ENCODE assay signal across 8 mouse cellular contexts in the genomic region with DNA sequence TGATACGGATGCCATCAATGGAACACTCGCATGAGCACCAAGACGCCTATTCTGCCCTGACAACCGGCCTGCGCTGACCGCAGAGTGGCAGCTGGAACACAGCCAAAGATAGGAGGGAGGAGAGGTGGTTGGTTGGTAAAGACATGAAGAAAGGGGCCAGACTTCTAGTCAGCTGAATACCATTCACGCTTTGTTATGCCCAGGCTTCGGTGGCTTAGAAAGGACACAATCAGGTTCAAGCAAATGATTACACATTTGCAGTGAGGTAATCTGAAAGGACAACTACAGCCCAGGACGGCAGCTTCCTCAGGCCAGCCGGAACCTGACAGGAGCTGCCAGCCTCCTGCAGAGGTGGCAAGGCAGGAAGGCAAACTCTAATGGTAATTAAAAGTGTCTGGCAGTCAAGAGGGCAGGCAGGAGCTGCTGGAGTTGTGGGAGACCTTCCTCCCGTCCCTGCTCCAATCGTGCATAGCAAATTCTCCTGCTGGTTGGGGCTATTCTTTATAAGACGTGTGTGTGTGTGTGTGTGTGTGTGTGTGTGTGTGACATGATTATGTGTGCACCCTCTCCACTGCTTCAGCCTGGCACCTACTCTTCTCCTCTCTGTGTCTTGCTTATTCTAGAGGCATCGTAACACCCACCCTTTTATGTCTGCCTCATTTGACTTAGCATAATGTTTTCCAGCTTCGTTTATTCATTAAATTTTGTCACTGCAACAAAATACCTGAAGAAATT.
A peak's percentile ranks its signal among the peaks of the same experiment; 100 is the strongest.
DNase-seq lines count a peak whose midpoint lies in the region; ATAC-seq and TF ChIP-seq lines count a peak whose summit lies in the region.

No protein-coding gene starts in this region.

- TF ChIP-seq CTCF in midbrain, postnatal 0 days (IDR thresholded peaks at IDR 0.05) = no peak

- no peak for ATAC-seq in heart, embryonic 12.5 days (ENCODE audit: insufficient number of reproducible peaks, low FRiP score)
- 0 out of 2 replicates have a peak, but pooled peaks have one; percentile 21 for ATAC-seq in heart, embryonic 14.5 days (ENCODE audit: insufficient number of reproducible peaks, insufficient read depth, low FRiP score, low read depth)
- peak; percentile 60; the same call in 1 of the 2 replicates for ATAC-seq in midbrain, postnatal 0 days (ENCODE audit: low FRiP score)

- peaks cover 16% of the 10 kb centered on the region for H3K4me1 ChIP-seq in heart, embryonic 12.5 days (replicated peaks)
- H3K4me1 ChIP-seq in heart, embryonic 14.5 days (ENCODE audit: control insufficient read depth in 2 of 2, insufficient read depth in 2 of 2, low read length in 2 of 2) = peaks cover 10 to 14% of the 10 kb centered on the region in 2 experiments
- H3K4me1 ChIP-seq in midbrain, postnatal 0 days (ENCODE audit: insufficient read depth, low read length) = peaks cover 5% of the 10 kb centered on the region; the same call in 1 of the 2 replicates

- 0 out of 2 replicates have a peak overlapping the region, but pooled peaks have one; percentile 8 for H3K4me3 ChIP-seq in heart, embryonic 12.5 days
- H3K4me3 ChIP-seq in heart, embryonic 14.5 days (ENCODE audit: control insufficient read depth in 1 of 2, insufficient read depth in 1 of 2, low read depth in 1 of 2, low read length in 2 of 2) = peak overlapping the region; percentile 13 to 14; a peak in 2 of 4 replicates
- H3K4me3 ChIP-seq in midbrain, postnatal 0 days (ENCODE audit: low read depth, low read length) = no peak overlapping the region

- peak overlapping the region; percentile 52 for H3K27ac ChIP-seq in heart, embryonic 12.5 days (ENCODE audit: poor library complexity, severe bottlenecking)
- peak overlapping the region; percentile 61 to 78; a peak in 3 of 4 replicates for H3K27ac ChIP-seq in heart, embryonic 14.5 days (replicated peaks in 1 of 2; ENCODE audit: control insufficient read depth in 1 of 2, insufficient read depth in 1 of 2, low read depth in 2 of 2, low read length in 2 of 2)
- H3K27ac ChIP-seq in midbrain, postnatal 0 days (ENCODE audit: low read depth, low read length) = no peak overlapping the region

- no peaks in the 10 kb centered on the region for H3K9me3 ChIP-seq in heart, embryonic 12.5 days (replicated peaks)
- no peaks in the 10 kb centered on the region for H3K9me3 ChIP-seq in heart, embryonic 14.5 days (ENCODE audit: control insufficient read depth, low read length)
- no peaks in the 10 kb centered on the region for H3K9me3 ChIP-seq in midbrain, postnatal 0 days (ENCODE audit: low read length)

- H3K36me3 ChIP-seq in heart, embryonic 12.5 days = no peaks in the 10 kb centered on the region
- no peaks in the 10 kb centered on the region for H3K36me3 ChIP-seq in heart, embryonic 14.5 days (ENCODE audit: control insufficient read depth, insufficient read depth, low read length)
- no peaks in the 10 kb centered on the region for H3K36me3 ChIP-seq in midbrain, postnatal 0 days (ENCODE audit: insufficient read depth, low read length)

- no peaks in the 10 kb centered on the region for H3K27me3 ChIP-seq in heart, embryonic 12.5 days (replicated peaks)
- H3K27me3 ChIP-seq in heart, embryonic 14.5 days (ENCODE audit: control insufficient read depth, insufficient read depth, low read length) = no peaks in the 10 kb centered on the region
- H3K27me3 ChIP-seq in midbrain, postnatal 0 days (ENCODE audit: insufficient read depth, low read length) = no peaks in the 10 kb centered on the region

- peak overlapping the region; percentile 46 for H3K4me2 ChIP-seq in heart, embryonic 12.5 days
- peak overlapping the region; percentile 54 for H3K4me2 ChIP-seq in heart, embryonic 14.5 days (ENCODE audit: low read length)
- H3K4me2 ChIP-seq in midbrain, postnatal 0 days (ENCODE audit: low read depth, low read length, poor library complexity, severe bottlenecking) = no peak overlapping the region

- WGBS in heart, embryonic 12.5 days = 32% methylated on average over 15 of the region's 15 CpGs
- 23% methylated on average over 15 of the region's 15 CpGs for WGBS in heart, embryonic 14.5 days
- WGBS in midbrain, postnatal 0 days = 29% methylated on average over 15 of the region's 15 CpGs

- DNase-seq in heart, postnatal 25 days (ENCODE audit: low spot score) = no peak
- peak; percentile 47 for DNase-seq in kidney, postnatal 10 days
- peak; percentile 68 for DNase-seq in midbrain, postnatal 0 days (ENCODE audit: low spot score)
- DNase-seq in right cerebral cortex, postnatal 10 days (ENCODE audit: low spot score in 2 of 2) = no peak
- no peak for DNase-seq in right cerebral cortex, postnatal 25 days
- DNase-seq in spleen, adult 18-20 months = no peak

- intact Hi-C loops in heart, postnatal 25 days (cut with DNase I) = no loop called here

- H3K9ac ChIP-seq in heart, embryonic 12.5 days = peak overlapping the region; percentile 44; the same call in 1 of the 2 replicates
- H3K9ac ChIP-seq in heart, embryonic 14.5 days (ENCODE audit: low read length) = peak overlapping the region; percentile 56
- H3K9ac ChIP-seq in midbrain, postnatal 0 days (replicated peaks; ENCODE audit: low read length, poor library complexity, severe bottlenecking) = peak overlapping the region; percentile 19; the same call in 1 of the 2 replicates

Comparison
In these comparisons a context has a peak if more than half of its experiments do, and no peak if none do; other contexts are left out.
1. DNase-seq: peak in kidney, postnatal 10 days (single experiment) and midbrain, postnatal 0 days (single experiment); none in heart, postnatal 25 days (single experiment), right cerebral cortex, postnatal 10 days (0 of 2), right cerebral cortex, postnatal 25 days (single experiment) and spleen, adult 18-20 months (0 of 2).
2. Peak in every context shown above with its lines, with median percentiles within 50 percentile points of each other: H3K9ac ChIP-seq.